Mouse (Mus musculus) common myeloid progenitor, adult 5-6 weeks (primary cell): ENCODE results near the gene Trmt112. TPM values are rescaled to one million over a fixed set of nuclear protein-coding genes. Genes with fewer than 3 reads are reported as not detected.

Experiments
- ATAC-seq: replicated peaks from 2 replicates; pipeline ENCODE4 v1.8.0; 2016; ENCODE audit warnings: low read depth, mild to moderate bottlenecking, moderate TSS enrichment, inconsistent platforms; ENCODE audit not compliant: poor library complexity, severe bottlenecking
- total RNA-seq: library from RNA; stranded (forward); fragments of 200-1000, 187-1606 nt; gene quantifications from 2 replicates; pipeline ENCODE4 v1.2.3, GENCODE M21; 2017

Gene Trmt112
- total RNA-seq, 1 experiment from 2014 or later, result 275 TPM

GRCm38 (mm10) chr19:6942249-6942691 lies 32.8 kb downstream of the Trmt112 start, which contains the start of gene Gpr137:
Gene Gpr137, minus strand, starts transcription at chr19:6942480.
- ATAC-seq, result peak; percentile 80

- ATAC-seq, result no peak
These were observed 33.3 kb downstream of the Trmt112 start for GRCm38 (mm10) chr19:6942764-6943163.

GRCm38 (mm10) chr19:6943709-6944108 lies 34.2 kb downstream of the Trmt112 start:
- ATAC-seq, result no peak

GRCm38 (mm10) chr19:6947742-6948141 lies 38.2 kb downstream of the Trmt112 start:
- no peak for ATAC-seq

GRCm38 (mm10) chr19:6948186-6948585 lies 38.7 kb downstream of the Trmt112 start:
- ATAC-seq, result no peak

- no peak for ATAC-seq
These were observed 40.0 kb downstream of the Trmt112 start for GRCm38 (mm10) chr19:6949532-6949931.

GRCm38 (mm10) chr19:6949951-6950350 lies 40.5 kb downstream of the Trmt112 start:
- no peak for ATAC-seq

GRCm38 (mm10) chr19:6950613-6951153 lies 41.2 kb downstream of the Trmt112 start:
- 0 out of 2 replicates have a peak, but pooled peaks have one; percentile 14 for ATAC-seq

- peak; percentile 81 for ATAC-seq
These were observed 42.0 kb downstream of the Trmt112 start for GRCm38 (mm10) chr19:6951381-6951968.

GRCm38 (mm10) chr19:6951994-6952711 lies 42.7 kb downstream of the Trmt112 start:
- ATAC-seq, result peak; percentile 24

GRCm38 (mm10) chr19:6952712-6953037 lies 43.2 kb downstream of the Trmt112 start:
- no peak for ATAC-seq

- ATAC-seq, result no peak
These were observed 44.5 kb downstream of the Trmt112 start for GRCm38 (mm10) chr19:6954046-6954445.

- no peak for ATAC-seq
These were observed 45.9 kb downstream of the Trmt112 start for GRCm38 (mm10) chr19:6955424-6955823.

GRCm38 (mm10) chr19:6956461-6956860 lies 47.0 kb downstream of the Trmt112 start:
- no peak for ATAC-seq

Other genes starting within 250 kb of the Trmt112 start
- 5.8 and 6.8 TPM in 2 replicates for gene Rps6ka4, start 69.1 kb upstream of the Trmt112 start, total RNA-seq
- 29.1 and 65.5 TPM in 2 replicates for gene Ccdc88b, start 51.5 kb upstream of the Trmt112 start, total RNA-seq
- gene Prdx5, start 408 bp downstream of the Trmt112 start, total RNA-seq, result 131 and 139 TPM in 2 replicates
- 17.9 and 18.2 TPM in 2 replicates for gene Esrra, start 12.1 kb downstream of the Trmt112 start, total RNA-seq
- not detected in 2 replicates for gene Catsperz, start 15.7 kb downstream of the Trmt112 start, total RNA-seq
- not detected in 2 replicates for gene Kcnk4, start 24.8 kb downstream of the Trmt112 start, total RNA-seq
- 36.4 and 72.3 TPM in 2 replicates for gene Bad, start 32.2 kb downstream of the Trmt112 start, total RNA-seq
- 13.0 and 13.1 TPM in 2 replicates for gene Gpr137, start 32.8 kb downstream of the Trmt112 start, total RNA-seq
- gene Ppp1r14b, start 65.3 kb downstream of the Trmt112 start, total RNA-seq, result 119 and 184 TPM in 2 replicates
- gene Plcb3, start 66.8 kb downstream of the Trmt112 start, total RNA-seq, result 7.5 and 10.6 TPM in 2 replicates
- 136 and 154 TPM in 2 replicates for gene Fkbp2, start 70.8 kb downstream of the Trmt112 start, total RNA-seq
- 6.0 and 16.6 TPM in 2 replicates for gene Vegfb, start 78.0 kb downstream of the Trmt112 start, total RNA-seq
- 5.4 and 7.9 TPM in 2 replicates for gene Dnajc4, start 82.9 kb downstream of the Trmt112 start, total RNA-seq
- 3.3 and 6.1 TPM in 2 replicates for gene Nudt22, start 86.4 kb downstream of the Trmt112 start, total RNA-seq
- gene Trpt1, start 86.4 kb downstream of the Trmt112 start, total RNA-seq, result 3.2 TPM in 1 of 2 replicates, not detected in the other
- gene Fermt3, start 109.8 kb downstream of the Trmt112 start, total RNA-seq, result 221 and 234 TPM in 2 replicates
- 244 and 257 TPM in 2 replicates for gene Stip1, start 130.3 kb downstream of the Trmt112 start, total RNA-seq
- 2.8 and 7.9 TPM in 2 replicates for gene Macrod1, start 147.1 kb downstream of the Trmt112 start, total RNA-seq
- gene Flrt1, start 196.0 kb downstream of the Trmt112 start, total RNA-seq, result not detected in 2 replicates